Mouse (Mus musculus): ENCODE data around the gene Det1.

Det1 gene

DNA sequence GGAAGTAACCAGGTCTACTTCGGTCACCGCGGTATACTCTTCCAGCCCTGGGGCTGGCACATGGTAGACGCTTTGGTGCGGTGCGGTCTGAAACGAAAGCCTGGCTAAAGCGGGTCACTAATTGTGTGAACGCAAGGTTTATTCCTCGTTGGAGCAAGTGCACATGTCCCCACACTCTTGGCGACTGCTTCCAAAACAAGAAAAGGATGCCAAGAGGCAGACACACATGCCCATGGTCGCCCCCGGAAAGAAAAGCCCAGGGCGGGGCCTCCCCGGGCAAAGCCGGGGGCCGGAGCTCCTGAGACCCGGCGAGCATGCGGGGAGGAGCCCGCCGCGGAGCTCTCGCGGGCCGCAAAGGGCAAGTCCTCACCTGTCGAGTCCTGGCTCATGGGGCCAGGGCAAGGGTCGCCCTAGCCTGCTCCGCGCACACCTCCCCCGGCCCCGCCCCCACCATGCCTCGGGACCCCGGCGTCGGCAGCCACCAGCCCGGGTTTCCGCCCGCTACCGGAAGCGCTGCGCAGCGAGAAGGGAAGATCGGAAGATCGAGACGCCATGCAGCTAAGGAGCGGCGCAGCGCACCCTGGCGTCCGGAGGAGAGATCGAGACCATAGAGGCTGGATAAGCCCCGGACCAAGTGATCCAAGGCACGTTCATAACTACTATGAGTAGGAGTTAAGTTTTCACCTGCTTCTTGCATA lies at the start of gene Det1:
Gene Det1 (minus strand): TSS at position 527 of the 698 bp plus-strand sequence.
- peak; percentile 87 for DNase-seq

DNA sequence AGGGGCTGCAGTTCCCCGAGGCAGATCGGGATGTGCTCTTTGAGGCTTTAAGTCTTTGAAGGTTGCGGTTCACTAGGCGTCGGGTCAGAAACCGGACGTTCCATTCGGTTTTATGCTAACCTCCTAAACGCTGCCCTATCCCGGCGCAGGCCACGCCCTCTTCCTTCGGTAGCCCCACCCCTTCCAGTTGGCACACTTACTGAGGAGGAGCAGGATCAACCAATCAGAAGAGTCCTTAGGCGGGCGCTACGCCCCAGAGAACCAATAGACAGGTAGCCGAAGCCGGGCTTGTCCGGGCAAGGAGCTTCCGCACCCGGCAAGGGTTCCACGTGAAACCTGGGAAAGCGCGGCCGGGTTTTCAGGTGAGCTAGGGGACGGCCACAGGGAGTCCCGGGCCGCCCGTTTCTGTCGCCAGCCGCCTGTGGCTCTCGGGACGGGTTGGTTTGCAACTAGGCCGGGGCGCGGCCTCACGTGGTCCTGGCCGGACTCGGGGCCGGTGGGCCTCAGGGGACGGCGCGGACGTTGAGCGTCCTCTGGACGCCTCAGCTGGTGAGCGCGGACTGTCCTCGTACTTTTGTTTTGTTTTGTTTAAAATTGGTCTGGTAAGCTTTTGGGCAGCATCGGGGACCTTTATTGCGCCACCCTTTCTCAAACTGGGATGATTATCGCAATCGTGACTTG lies 48.7 kb upstream of the Det1 start, which contains the start of gene Aen:
Gene Aen (plus strand): TSS at position 202 of the 681 bp plus-strand sequence.
- DNase-seq = peak; percentile 98

DNA sequence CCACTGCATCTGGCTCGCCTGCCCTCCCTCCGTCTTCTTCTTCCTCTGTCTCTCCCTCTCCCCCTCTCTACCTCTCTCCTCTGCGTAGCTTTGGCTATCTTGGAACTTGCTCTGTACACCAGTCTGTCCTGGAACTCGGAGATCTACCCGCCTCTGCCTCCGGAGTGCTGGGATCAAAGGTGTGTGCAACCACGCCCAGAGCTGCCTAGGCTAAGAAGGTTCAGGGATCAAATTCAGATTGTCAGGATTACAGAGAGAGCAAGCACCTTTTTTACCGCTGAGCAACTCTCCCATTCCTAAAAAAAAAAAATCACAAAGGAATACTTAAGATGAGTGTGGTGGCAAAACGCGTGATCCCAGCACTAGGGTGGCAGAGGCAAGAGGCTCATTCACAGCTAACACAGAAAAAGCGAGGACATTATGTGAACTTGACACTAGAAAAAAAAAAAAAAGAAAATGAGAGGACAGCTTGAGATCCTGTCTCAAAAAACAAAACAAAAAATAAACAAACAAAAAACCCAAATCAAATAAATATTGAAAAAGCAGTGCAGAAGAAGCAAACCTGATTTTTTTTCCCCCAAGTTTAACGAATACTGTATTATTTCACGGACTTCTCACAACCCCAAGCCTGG lies 48.1 kb upstream of the Det1 start:
- no peak for DNase-seq

DNA sequence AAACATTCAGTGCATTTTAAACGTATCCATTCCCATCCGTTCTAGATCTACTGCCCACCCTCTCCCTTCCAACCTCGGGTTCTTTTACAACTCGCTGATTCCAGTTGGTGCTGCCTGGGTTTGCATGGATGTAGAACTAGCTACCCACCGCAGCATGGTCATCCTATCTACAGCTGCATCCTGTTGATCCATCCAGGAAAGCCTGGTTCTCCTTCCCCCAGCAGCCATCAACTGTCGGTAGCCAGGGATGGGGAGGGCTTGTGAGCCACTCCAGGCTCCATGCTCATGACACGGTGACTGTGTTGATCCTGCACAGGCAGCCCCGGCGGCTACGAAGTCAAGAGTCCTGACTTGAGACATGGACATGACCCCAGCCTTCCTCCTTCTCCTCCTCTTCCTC lies 46.9 kb upstream of the Det1 start:
- DNase-seq = no peak

DNA sequence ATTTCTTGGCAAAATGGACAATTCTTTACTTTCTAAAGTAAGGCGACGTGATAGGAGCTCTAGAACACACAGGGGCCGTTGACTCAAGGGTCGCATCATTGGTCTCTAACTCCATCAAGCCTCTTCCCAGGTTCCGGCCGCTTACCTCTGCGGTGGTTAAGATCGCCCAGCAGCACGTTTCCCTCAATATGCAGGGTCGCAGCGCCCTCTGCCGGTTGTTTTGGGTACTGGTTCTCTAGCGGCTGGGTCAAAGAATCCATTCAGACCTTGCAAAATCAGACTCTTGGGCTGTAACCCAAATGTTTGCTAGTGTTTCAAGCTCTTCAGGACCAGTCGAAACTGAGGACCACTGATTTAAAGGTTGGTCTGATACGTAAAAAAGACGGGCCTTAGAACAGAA lies 43.6 kb upstream of the Det1 start:
- DNase-seq = peak; percentile 72

DNA sequence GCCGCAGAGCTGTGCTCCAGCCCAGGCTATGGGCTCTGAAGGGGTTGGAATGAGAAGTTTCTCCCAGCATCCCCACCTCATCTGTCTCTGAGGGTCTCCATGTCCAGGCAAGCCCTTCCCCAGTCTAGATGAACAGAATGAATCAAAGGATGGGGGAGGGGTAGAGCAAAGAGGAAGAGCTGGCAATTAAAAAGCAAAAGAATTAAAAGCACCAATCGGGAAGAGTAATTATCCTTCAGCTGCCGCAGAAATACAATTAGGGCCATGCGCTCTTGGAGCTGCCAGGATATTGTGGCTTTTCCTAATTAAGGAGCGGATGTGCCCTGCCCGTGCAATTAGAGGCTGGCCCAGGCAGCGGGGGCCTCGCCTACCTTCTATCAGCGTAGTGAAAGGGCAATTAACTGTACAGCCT lies 40.4 kb upstream of the Det1 start:
- DNase-seq = no peak

DNA sequence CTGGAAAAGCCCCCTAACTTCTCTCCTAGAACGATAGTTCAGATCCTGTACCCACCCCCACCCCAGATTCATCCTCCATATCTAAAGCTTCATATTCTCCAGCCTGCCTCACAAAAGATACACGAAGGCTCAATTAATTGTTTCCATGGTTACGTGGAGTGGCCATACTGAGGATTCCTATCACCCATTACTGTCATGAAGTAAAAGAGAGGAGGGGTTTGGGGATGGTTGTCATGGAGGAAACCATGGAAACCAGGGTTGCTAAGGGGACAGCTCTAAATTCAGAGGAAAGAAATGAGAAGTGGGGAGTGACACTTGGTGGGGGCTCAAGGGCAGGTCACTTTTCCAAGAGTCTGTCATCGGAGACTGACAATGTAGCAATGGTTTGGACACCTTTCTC lies 39.4 kb upstream of the Det1 start:
- no peak for DNase-seq

DNA sequence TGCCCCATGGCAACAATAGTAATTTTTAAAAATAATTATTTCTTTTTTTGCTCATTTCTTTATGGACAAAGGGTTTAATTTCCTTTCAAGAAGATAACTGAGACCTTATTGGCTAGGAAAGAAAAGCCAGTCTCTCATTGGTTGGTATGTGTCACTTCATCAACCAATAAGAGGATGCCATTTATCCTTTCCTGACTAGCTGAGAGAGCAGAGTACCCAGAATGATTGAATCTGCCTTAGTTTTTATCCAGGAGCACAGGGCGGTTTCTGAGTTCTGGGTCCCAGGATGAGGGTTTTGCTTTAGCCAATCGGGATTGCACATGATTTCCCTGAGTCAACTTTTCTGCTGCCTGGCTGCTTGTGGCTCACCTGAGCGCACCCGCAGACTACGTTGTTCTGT lies 38.3 kb upstream of the Det1 start:
- DNase-seq = no peak

DNA sequence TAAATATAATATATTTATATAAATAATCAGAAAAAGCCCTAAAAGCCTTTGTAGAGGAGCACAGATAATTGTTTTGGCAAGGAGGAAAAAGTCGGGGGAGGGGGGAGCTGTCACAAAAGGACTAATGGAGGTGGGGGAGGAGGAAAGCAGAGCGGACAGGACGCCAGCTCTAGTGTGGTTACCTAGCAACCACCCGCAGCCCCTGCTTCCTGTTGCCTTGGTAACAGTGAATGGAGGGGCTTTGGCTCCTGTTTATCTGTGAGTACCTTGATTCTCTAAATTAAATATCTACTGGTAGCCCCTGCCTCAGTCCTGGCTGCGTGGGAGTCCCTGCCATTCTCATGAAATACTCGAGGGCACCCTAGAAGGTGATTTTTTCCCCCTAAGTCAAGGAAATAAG lies 37.1 kb upstream of the Det1 start:
- DNase-seq = no peak

DNA sequence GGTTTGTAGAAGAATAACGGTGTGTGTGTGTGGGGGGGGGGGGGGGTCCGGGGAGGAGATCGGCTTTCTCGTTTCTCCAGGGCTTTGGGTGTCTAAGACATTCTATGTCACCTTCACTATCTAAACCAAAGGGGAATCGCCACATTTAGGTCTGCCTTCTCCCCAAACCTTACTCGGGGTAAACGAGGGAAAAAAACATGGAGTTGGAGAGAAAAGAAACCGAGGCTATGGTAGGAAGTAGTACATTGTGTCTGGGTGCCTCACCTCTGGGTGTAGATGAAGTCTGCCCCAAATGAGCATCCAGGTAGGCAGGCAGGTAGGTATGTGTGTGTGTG lies 36.6 kb upstream of the Det1 start:
- no peak for DNase-seq

DNA sequence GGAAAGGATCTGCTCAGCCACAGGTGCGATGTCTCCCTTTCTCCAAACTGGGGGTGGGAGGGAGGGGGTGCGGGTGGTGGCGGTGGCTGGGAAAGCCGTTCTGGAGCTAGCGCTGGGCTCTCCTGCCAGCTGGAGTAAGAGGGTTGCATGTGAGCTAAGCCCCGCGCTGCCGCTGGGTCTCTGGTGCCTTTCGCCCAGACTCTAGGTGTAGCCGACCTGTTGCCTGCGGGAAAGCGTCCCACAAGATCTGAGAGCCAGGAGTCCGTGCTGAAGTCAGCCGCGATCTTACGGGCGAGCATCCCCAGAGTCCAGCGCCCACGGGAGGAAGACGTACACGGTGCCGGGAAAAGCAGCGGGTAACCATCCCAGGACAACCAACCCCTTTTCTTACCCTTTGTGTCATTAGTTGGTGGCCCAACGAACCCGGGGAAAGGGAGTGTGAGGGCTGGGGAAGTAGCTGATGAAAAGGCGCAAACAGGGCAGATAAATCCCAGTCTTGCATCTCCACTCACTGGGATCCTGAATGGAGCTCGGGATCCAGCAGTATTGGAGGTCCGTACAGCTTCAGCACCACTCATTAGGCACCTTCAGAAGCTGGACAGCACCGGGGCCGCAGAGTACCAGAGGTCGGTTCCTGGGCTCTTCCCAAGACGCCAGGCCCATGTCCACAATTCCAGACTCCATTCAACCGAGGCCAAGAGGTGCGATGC lies 36.1 kb upstream of the Det1 start:
- no peak for DNase-seq

DNA sequence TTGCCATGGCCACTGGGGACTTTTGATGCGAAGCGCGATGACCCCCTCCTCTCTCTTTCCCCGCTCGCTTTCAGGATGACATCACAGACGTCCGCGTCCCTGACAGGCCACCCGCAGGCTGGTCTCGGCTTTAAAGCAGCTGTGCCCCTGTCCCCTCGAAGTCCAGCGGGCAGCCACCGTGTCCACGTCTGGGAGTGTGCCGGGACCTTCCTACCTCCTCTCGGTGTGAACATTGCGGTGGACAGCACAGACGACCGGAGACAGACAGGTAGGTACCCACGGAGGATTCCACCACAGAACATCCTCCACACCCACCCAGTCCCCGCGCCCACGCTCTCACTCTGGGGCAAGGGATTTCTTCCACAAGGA lies 35.4 kb upstream of the Det1 start:
- DNase-seq = no peak

DNA sequence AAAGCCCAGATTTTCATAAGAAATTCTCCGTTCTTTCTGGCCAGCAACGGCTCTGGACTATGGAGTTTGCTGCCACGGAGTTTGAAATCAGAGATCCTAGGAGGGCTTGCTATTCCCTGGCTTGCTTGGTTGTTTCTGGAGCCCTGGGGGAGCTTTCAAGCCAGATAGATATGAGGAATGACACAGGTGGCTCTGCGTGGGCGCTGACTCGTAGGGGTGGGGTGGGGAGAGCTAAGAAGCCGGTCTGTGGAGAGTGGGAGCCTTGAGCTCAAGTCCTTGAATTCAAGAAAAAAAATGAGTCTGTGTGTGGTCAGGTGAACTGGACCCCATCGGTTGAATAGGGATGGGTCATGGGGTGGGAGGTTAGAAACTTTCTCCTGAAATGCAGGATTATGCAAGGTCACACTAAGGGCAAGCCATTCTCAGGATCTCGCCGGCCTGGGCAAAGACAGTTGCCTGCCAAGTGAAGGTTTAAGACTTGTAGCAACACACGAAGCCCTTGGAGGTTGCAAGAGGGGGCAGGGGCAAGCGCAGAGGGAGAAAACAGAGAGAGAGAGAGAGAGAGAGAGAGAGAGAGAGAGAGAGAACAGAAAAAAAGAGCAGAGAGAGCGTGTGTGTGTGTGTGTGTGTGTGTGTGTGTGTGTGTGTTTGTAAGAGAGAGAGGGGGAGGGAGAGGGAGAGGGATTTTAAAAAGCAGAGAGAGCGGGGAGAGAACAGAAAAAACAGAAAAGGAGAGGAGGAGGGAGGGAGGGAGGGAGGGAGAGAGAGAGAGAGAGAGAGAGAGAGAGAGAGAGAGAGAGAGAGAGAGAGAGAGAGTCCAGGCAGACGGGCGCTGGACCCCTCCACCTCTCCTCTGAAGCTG lies 34.8 kb upstream of the Det1 start:
- no peak for DNase-seq

DNA sequence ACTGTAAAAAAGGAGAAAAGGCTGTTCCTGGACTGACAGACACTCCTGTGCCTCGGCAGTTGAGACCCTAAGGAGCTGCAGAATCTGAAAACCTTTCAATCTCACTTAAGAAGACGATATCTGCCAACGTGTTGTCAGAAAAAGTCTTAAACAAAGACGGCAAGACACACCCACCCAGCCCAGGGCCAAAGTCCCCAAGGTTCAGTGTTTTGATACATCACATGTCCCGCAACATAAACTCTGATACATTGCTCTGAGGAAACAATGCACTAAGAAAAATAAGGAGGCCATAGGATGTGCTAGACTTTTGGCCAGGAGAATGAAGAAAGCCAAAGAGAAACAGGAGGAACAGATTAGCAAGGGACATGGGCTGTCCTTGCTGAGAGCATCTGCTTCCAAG lies 25.8 kb upstream of the Det1 start:
- no peak for DNase-seq

DNA sequence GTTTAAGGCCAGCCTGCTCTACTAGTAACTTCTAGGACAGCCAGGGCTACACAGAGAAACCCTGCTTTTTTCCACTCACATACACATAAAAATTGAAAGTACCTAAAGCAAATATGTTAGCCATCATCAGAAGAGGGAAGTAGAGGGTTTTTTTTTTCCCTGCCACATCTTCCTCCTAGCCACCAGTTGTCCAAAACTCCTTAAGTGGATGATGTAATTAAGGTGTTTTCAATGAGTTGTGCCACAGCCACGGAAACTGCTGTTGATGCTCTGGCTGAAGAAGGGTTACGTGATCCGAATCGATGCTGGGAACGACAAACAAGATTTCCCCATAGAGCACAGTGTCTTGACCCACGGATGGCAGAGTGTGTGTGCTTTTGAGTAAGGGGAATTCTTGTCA lies 25.3 kb upstream of the Det1 start:
- no peak for DNase-seq

DNA sequence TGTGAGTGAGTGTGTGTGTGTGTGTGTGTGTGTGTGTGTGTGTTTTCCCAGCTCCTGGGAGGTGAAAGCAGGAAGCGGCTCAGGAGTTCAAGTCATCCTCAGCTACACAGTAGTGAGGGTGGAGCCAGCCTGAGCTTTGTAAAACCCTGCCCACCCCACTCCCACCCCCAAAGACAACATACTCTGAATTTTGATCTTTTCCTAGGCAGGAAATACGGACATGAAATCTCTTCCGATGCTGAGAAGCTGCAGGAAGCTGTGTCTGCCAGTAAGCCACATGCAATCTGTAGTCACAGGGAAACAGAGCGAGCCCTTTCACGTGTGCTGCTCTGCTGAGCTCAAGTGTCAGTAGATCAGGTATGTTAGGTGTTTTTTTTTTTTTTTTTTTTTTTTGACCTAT lies 21.7 kb upstream of the Det1 start:
- DNase-seq = no peak

DNA sequence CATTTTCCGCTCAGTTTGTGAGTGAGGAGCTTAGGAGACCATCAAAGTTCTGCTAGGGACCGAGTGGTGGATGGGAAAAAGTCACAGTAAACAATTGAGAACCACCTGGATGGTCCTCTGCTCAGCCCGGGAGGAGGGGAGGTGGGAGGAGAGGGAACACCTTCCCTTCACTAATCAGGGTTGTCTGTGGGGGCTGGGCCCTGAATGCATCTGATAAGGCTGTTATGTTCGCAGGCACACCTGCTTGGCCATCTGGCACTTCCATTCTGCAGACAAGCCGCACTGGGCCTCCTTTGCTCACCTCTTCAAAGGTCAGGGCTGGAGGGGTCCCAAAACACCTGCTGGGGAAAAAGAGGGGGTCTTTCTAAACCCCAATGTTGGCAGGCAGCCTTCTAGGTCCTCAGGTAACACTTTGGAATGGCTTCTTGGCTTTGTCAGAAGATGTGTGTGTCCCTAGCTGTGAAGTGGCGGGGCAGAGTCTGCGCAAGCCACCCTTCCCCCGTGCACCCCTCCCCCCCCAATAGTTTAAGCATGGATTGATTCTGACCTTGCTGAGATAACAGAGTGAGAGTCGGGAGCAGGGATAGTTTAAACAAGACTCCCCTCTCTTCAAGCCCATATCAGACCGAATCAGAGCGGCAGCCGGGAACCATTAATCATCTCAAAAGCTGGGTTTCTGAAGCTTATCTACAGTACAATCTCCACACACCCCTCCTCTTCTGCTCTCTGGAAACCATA lies 18.3 kb upstream of the Det1 start:
- no peak for DNase-seq

DNA sequence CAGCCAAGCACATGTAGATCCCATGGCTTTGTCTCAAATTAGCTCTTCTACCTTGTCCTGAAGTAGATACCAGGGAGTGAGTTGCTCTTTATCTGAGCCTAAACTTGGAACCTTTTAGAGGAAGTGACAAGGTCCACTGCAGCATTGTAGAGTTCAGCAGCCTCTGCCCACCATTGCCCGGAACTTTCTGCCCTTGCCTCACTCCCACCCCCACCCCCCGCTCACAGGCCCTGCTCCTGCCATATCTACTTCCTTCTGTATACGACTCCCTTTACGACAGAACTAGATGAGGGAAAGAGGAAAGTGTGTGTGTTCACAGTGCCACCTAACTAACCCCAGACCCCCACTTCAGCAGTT lies 17.4 kb upstream of the Det1 start:
- DNase-seq = no peak

DNA sequence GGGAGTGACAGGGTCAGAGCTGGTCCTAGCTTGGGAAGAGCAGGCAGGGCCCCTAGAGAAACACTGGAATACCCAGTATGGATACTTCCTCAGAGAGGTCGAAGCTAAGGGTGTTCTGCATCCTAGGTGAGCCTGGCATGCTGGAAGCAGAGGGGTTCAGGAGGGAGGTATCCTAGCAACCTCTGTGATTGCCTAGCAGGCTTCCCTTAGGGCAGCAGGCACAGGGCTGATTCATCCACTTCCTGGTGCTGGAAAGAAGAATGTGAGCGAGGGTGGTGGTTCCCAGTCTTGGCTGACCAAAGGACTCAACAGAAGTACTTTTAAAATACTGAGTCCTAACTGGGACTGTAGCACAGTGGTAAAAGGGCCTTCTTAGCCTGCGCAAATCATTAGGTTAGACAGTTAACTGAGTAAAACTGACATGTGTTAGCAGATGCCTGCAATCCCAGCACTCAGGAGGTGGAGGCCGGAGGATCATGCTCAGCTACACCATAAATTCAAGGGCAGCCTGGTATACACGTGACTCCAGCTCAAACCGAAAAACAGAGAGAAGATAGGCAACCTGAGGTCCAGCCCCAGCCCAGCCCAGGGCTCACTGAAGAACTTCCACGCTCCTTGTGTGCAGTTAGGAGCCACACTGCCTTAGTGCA lies 16.9 kb upstream of the Det1 start:
- no peak for DNase-seq

DNA sequence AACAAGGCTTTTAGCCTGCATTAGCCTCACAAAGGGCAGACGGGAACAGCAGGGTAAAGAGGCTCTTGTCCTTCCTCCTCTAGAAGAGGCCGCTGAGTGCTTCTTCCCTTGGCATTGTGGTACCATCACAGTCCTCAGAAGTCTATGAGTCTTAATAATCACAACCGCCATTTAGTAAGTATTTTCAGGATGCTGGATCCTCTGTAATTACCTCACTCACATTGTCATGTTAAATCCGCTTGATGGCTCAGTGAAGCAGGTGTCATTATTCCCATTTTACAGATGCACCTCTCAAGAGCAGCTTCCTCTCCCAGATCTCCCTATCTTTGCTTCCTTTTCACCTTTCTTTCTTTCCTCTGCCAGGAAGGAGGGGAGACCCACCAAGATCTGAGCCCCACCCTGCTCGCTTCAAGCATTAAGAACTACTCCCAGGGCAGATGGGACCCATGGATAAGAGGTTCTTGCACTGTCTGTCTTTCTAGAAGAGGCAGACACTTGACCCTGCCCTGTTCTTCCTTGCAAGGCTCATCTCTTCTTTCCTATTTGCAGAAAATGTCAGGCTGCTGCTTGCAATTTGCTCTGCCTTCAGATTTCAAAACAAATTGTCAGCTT lies 8.1 kb upstream of the Det1 start:
- DNase-seq = no peak

DNA sequence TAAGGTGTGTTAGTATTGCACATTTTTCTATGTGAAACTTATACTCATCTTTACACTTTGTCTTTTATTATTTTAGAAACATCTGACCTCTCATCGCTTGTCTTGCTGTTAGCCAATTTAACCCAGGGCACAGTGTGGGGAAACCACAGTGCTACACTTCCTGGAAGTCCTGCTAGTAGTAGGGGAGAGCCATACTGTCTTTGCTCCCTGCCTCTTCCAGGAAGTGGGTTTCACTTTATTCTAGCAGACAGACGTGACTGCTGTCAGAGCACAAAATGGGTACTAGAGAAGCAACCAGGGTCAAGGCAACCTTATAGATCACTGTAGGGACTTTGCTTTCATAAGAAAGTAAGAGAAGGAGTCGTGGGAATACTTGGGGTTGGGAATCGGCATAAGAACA lies 7.0 kb upstream of the Det1 start:
- DNase-seq = no peak

Measured in cerebellum, adult 9-11 months (tissue).